8 mouse cellular contexts compared by ENCODE assay signal in genomic region chr8:57530666-57531349, GRCm38 (mm10). TPM values are rescaled to one million over a fixed set of nuclear protein-coding genes. Genes with fewer than 3 reads are reported as not detected.
DNase-seq lines count a peak whose midpoint lies in the region; ATAC-seq and TF ChIP-seq lines count a peak whose summit lies in the region.

No protein-coding gene starts in this region.

- H3K9ac ChIP-seq in MEL (ENCODE audit: control insufficient read depth, low read depth, low read length, poor library complexity, severe bottlenecking) = peak overlapping the region; percentile 33
- no peak overlapping the region for H3K9ac ChIP-seq in forebrain, embryonic 14.5 days (ENCODE audit: low read length)
- peak overlapping the region; percentile 11; the same call in 1 of the 2 replicates for H3K9ac ChIP-seq in lung, embryonic 15.5 days

- peak; percentile 79 to 95 (median 80) for TF ChIP-seq CTCF in MEL (IDR thresholded peaks at IDR 0.05 in 2 of 3, conservative IDR thresholded peaks at IDR 0.05 in 1 of 3; ENCODE audit: control insufficient read depth in 1 of 3, insufficient read depth in 1 of 3, low read depth in 2 of 3, low read length in 3 of 3, poor library complexity in 1 of 3, severe bottlenecking in 1 of 3)

- intact Hi-C loops in heart, postnatal 10 days (cut with DNase I) = loop anchor here (1.0 to 5.0 kb wide), 4 partner anchors 18 to 179 kb away; partner anchors contain the start of gene Sap30

- no peak for TF ChIP-seq EP300 in MEL (IDR thresholded peaks at IDR 0.05; ENCODE audit: low read depth in 1 of 2, low read length in 2 of 2)

- H3K9me3 ChIP-seq in MEL (replicated peaks; ENCODE audit: insufficient read depth, low read length) = no peaks in the 10 kb centered on the region
- H3K9me3 ChIP-seq in forebrain, embryonic 14.5 days (replicated peaks; ENCODE audit: control insufficient read depth, low read length) = no peaks in the 10 kb centered on the region
- no peaks in the 10 kb centered on the region for H3K9me3 ChIP-seq in lung, embryonic 15.5 days

- peak; percentile 94 for TF ChIP-seq RAD21 in MEL (IDR thresholded peaks at IDR 0.05; ENCODE audit: low read depth, low read length)

- H3K27me3 ChIP-seq in MEL (ENCODE audit: control insufficient read depth in 1 of 2, insufficient read depth in 2 of 2, low read length in 2 of 2) = no peaks in the 10 kb centered on the region
- H3K27me3 ChIP-seq in forebrain, embryonic 14.5 days (replicated peaks; ENCODE audit: control insufficient read depth, insufficient read depth, low read length) = no peaks in the 10 kb centered on the region
- H3K27me3 ChIP-seq in lung, embryonic 15.5 days = no peaks in the 10 kb centered on the region

- peak; percentile 92 for DNase-seq in MEL (ENCODE audit: low read depth, low spot score)
- peak; percentile 77 for DNase-seq in c-Kit-positive CD71-positive TER-119-positive erythroid progenitor cells, embryonic 14.5 days (ENCODE audit: low spot score)
- DNase-seq in forebrain, embryonic 14.5 days (ENCODE audit: low spot score) = peak; percentile 90
- DNase-seq in heart, postnatal 10 days = peak; percentile 91 to 93
- DNase-seq in kidney, postnatal 4 days = peak; percentile 85 to 89
- DNase-seq in ovary, adult 18-20 months (ENCODE audit: low spot score) = peak; percentile 65
- peak; percentile 36 to 51 for DNase-seq in thymus, adult 18-20 months

- WGBS in forebrain, embryonic 14.5 days = 29% methylated on average over 15 of the region's 15 CpGs
- 16% methylated on average over 15 of the region's 15 CpGs for WGBS in lung, embryonic 15.5 days

- peak overlapping the region; percentile 29 to 50; a peak in 3 of 4 replicates for H3K4me3 ChIP-seq in MEL (ENCODE audit: control insufficient read depth in 1 of 2, insufficient read depth in 1 of 2, low read depth in 2 of 2, low read length in 2 of 2)
- no peak overlapping the region for H3K4me3 ChIP-seq in forebrain, embryonic 14.5 days (ENCODE audit: low read depth, low read length)
- peak overlapping the region; percentile 22 for H3K4me3 ChIP-seq in lung, embryonic 15.5 days

- TF ChIP-seq POLR2A in MEL (IDR thresholded peaks at IDR 0.05; ENCODE audit: control insufficient read depth in 1 of 2, insufficient read depth in 1 of 2, low read depth in 1 of 2, low read length in 2 of 2, poor library complexity in 1 of 2) = no peak

- H3K79me2 ChIP-seq in MEL (ENCODE audit: control insufficient read depth, insufficient read depth, low read length, poor library complexity) = no peaks in the 10 kb centered on the region

- ATAC-seq in forebrain, embryonic 14.5 days = peak; percentile 84
- ATAC-seq in lung, embryonic 15.5 days (ENCODE audit: borderline replicate concordance, extremely low read depth, low FRiP score, low TSS enrichment) = peak; percentile 78; the same call in 1 of the 2 replicates

- peaks cover 0 to 8% of the 10 kb centered on the region in 2 experiments; a peak in 2 of 4 replicates for H3K4me1 ChIP-seq in MEL (ENCODE audit: control insufficient read depth in 1 of 2, insufficient read depth in 2 of 2, low read length in 2 of 2)
- H3K4me1 ChIP-seq in forebrain, embryonic 14.5 days (ENCODE audit: control insufficient read depth, insufficient read depth, low read length) = no peaks in the 10 kb centered on the region
- H3K4me1 ChIP-seq in lung, embryonic 15.5 days = 0 out of 2 replicates have a peak, but pooled peaks cover 3% of the 10 kb centered on the region

- peaks cover 0 to 2% of the 10 kb centered on the region in 2 experiments; a peak in 1 of 4 replicates for H3K36me3 ChIP-seq in MEL (ENCODE audit: control insufficient read depth in 1 of 2, insufficient read depth in 2 of 2, low read length in 2 of 2)
- H3K36me3 ChIP-seq in forebrain, embryonic 14.5 days (ENCODE audit: control insufficient read depth, insufficient read depth, low read length) = peaks cover 5% of the 10 kb centered on the region; the same call in 1 of the 2 replicates
- 0 out of 2 replicates have a peak, but pooled peaks cover 6% of the 10 kb centered on the region for H3K36me3 ChIP-seq in lung, embryonic 15.5 days

- no peak overlapping the region for H3K4me2 ChIP-seq in forebrain, embryonic 14.5 days (ENCODE audit: low read length)
- peak overlapping the region; percentile 46 for H3K4me2 ChIP-seq in lung, embryonic 15.5 days

- H3K27ac ChIP-seq in MEL (ENCODE audit: control insufficient read depth, low read depth, low read length) = peak overlapping the region; percentile 56
- H3K27ac ChIP-seq in forebrain, embryonic 14.5 days (ENCODE audit: low read depth, low read length) = no peak overlapping the region
- peak overlapping the region; percentile 39 for H3K27ac ChIP-seq in lung, embryonic 15.5 days

TF ChIP-seq in MEL, 35 proteins besides CTCF, POLR2A, EP300 and RAD21:
- TF ChIP-seq NELFE (IDR thresholded peaks at IDR 0.05; ENCODE audit: low read depth, low read length) (no peak), CHD2 (IDR thresholded peaks at IDR 0.05; ENCODE audit: low read length) (no peak), USF2 (IDR thresholded peaks at IDR 0.05; ENCODE audit: borderline replicate concordance in 1 of 2, insufficient read depth in 1 of 2, low read depth in 1 of 2, low read length in 2 of 2) (no peak), TCF12 (IDR thresholded peaks at IDR 0.05; ENCODE audit: low read depth, low read length) (no peak), GABPA (IDR thresholded peaks at IDR 0.05; ENCODE audit: low read depth, low read length) (no peak), E2F4 (IDR thresholded peaks at IDR 0.05; ENCODE audit: borderline replicate concordance, low read depth, low read length) (no peak), ZC3H11A (IDR thresholded peaks at IDR 0.05; ENCODE audit: low read depth, low read length) (peak; percentile 95), ZMIZ1 (IDR thresholded peaks at IDR 0.05; ENCODE audit: low read depth, low read length) (no peak), KAT2A (conservative IDR thresholded peaks at IDR 0.05; ENCODE audit: low read depth, low read length) (no peak), MXI1 (IDR thresholded peaks at IDR 0.05; ENCODE audit: low read depth, low read length) (no peak; the same call in 1 of the 2 replicates), MEF2A (IDR thresholded peaks at IDR 0.05; ENCODE audit: extremely low read depth, insufficient replicate concordance, low read depth, low read length, poor library complexity, severe bottlenecking) (no peak), ZKSCAN1 (IDR thresholded peaks at IDR 0.05; ENCODE audit: low read depth, low read length) (no peak), ETS1 (IDR thresholded peaks at IDR 0.05; ENCODE audit: low read depth, low read length) (no peak), TAL1 (IDR thresholded peaks at IDR 0.05; ENCODE audit: low read length) (no peak), USF1 (IDR thresholded peaks at IDR 0.05; ENCODE audit: low read depth, low read length) (no peak), RCOR1 (IDR thresholded peaks at IDR 0.05; ENCODE audit: low read depth, low read length) (no peak), NRF1 (IDR thresholded peaks at IDR 0.05; ENCODE audit: insufficient read depth, low read depth, low read length, poor library complexity, severe bottlenecking) (no peak), UBTF (IDR thresholded peaks at IDR 0.05; ENCODE audit: borderline replicate concordance, insufficient read depth, low read depth, low read length) (no peak), GATA1 (IDR thresholded peaks at IDR 0.05; ENCODE audit: low read depth, low read length) (no peak), POLR2AphosphoS2 (IDR thresholded peaks at IDR 0.05; ENCODE audit: low read length) (no peak), ZNF384 (IDR thresholded peaks at IDR 0.05; ENCODE audit: low read depth, low read length) (no peak), MAFK (IDR thresholded peaks at IDR 0.05; ENCODE audit: borderline replicate concordance, low read depth, low read length) (no peak), SIN3A (IDR thresholded peaks at IDR 0.05; ENCODE audit: low read length) (peak; percentile 66), MAX (IDR thresholded peaks at IDR 0.05; ENCODE audit: low read length) (no peak), TBP (IDR thresholded peaks at IDR 0.05; ENCODE audit: low read depth, low read length) (no peak), JUND (IDR thresholded peaks at IDR 0.05; ENCODE audit: low read depth, low read length) (no peak), MYB (IDR thresholded peaks at IDR 0.05; ENCODE audit: low read depth, low read length) (no peak), ELF1 (IDR thresholded peaks at IDR 0.05; ENCODE audit: low read depth, low read length) (peak; percentile 61; the same call in 1 of the 2 replicates), MYC (IDR thresholded peaks at IDR 0.05; ENCODE audit: low read depth, low read length) (no peak), MAZ (IDR thresholded peaks at IDR 0.05; ENCODE audit: low read depth, low read length) (no peak), SMC3 (IDR thresholded peaks at IDR 0.05; ENCODE audit: low read depth, low read length) (peak; percentile 98), HCFC1 (IDR thresholded peaks at IDR 0.05; ENCODE audit: low read depth, low read length) (peak; percentile 51; the same call in 1 of the 2 replicates), POLR2AphosphoS5 (IDR thresholded peaks at IDR 0.05; ENCODE audit: borderline replicate concordance, low read depth, low read length) (no peak), BHLHE40 (IDR thresholded peaks at IDR 0.05; ENCODE audit: borderline replicate concordance, low read depth, low read length) (no peak), CHD1 (IDR thresholded peaks at IDR 0.05; ENCODE audit: low read depth, low read length) (peak; percentile 97)

RNA-seq across cellular contexts. Expression of gene Hmgb2, which starts 19.1 kb away (rescaled TPM):
- total RNA-seq in MEL (2012; rRNA removed) = 126 and 160 TPM in 2 replicates
- 100 to 1,000 TPM; 220 to 399 TPM for polyA plus RNA-seq in MEL (2012; ENCODE audit: insufficient read depth in 1 of 2, insufficient read length in 2 of 2, low read depth in 1 of 2, low replicate concordance in 2 of 2, missing spikeins in 1 of 2)
- 186 and 201 TPM in 2 replicates for polyA plus RNA-seq in forebrain, embryonic 14.5 days (2014; fragmentation: Nextera tagmentation; extraction: Ambion mirVana)
- 10 to 100 TPM; 66.0 to 67.2 TPM for total RNA-seq in heart, postnatal 10 days (2021)
- polyA plus RNA-seq in lung, embryonic 15.5 days (2015; fragmentation: Nextera tagmentation; extraction: Ambion mirVana) = 404 and 413 TPM in 2 replicates

RNA-seq across cellular contexts. Expression of gene Sap30, which starts 43.1 kb away (rescaled TPM):
- 34.2 and 45.6 TPM in 2 replicates for total RNA-seq in MEL (2012; rRNA removed)
- 10 to 100 TPM in 1 of 2 experiments, not detected in 1; 64.0 TPM for polyA plus RNA-seq in MEL (2012; ENCODE audit: insufficient read depth in 1 of 2, insufficient read length in 2 of 2, low read depth in 1 of 2, low replicate concordance in 2 of 2, missing spikeins in 1 of 2)
- 87.4 and 91.1 TPM in 2 replicates for polyA plus RNA-seq in forebrain, embryonic 14.5 days (2014; fragmentation: Nextera tagmentation; extraction: Ambion mirVana)
- 10 to 100 TPM; 17.8 to 21.1 TPM for total RNA-seq in heart, postnatal 10 days (2021)
- polyA plus RNA-seq in lung, embryonic 15.5 days (2015; fragmentation: Nextera tagmentation; extraction: Ambion mirVana) = 37.0 and 40.3 TPM in 2 replicates
